8 mouse cellular contexts compared by ENCODE assay signal in the genomic region with DNA sequence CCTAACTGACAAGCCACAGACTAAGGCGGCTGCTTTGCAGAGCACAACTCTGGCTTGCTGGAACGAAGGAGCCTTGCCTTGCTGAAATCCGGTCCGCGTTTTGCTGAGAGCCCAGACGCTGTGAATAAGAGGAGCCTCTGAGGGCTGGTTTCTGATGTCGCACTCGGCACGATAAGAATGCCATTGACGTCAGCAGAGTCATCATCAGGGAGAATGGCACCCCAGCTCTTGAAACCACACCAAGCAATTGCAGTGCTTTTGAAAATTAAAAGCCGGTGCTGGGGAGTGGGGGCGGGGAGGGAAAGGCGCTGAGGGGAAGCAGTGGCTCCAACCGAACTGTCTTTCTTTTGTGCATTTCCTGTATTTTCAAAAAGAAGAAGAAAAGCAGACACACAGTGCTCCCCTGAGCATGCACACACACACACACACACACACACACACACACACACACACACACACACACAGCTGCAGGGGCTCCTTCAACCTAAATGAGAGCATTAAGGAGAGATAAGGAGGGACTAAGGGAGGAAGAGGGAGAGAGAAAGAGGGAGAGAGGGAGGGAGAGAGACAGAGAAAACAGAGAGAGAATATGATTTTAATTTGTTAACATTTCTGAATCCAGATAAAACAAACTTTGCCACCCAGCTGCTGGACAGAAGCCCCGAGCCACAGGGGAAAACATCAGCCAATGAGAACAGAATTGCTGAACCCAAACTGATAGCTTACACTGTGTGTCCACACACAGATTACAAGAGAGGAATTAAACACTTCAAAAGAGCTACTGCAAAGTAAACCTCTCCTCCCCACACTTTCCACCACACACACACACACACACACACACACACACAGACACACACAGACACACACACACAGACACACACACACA.
DNase-seq lines count a peak whose midpoint lies in the region; ATAC-seq and TF ChIP-seq lines count a peak whose summit lies in the region.

No protein-coding gene starts in this region.

- peak overlapping the region; percentile 93 for H3K27ac ChIP-seq in hindbrain, embryonic 10.5 days
- peak overlapping the region; percentile 91 for H3K27ac ChIP-seq in lung, embryonic 15.5 days
- peak overlapping the region; percentile 100 for H3K27ac ChIP-seq in olfactory bulb, adult 2 months (ENCODE audit: insufficient read depth, low read depth, low read length)

- peak overlapping the region; percentile 49 for H3K4me3 ChIP-seq in hindbrain, embryonic 10.5 days
- peak overlapping the region; percentile 34 for H3K4me3 ChIP-seq in lung, embryonic 15.5 days
- H3K4me3 ChIP-seq in olfactory bulb, adult 2 months (ENCODE audit: insufficient read depth, low read depth, low read length): peak overlapping the region; percentile 53

- H3K4me1 ChIP-seq in hindbrain, embryonic 10.5 days (replicated peaks): peaks cover 45% of the 10 kb centered on the region
- H3K4me1 ChIP-seq in lung, embryonic 15.5 days: peaks cover 34% of the 10 kb centered on the region
- H3K4me1 ChIP-seq in olfactory bulb, adult 2 months (ENCODE audit: control insufficient read depth, insufficient read depth, low read length): peaks cover 7% of the 10 kb centered on the region

- 0 out of 2 replicates have a peak, but pooled peaks have one; percentile 17 for TF ChIP-seq POLR2A in olfactory bulb, adult 2 months (IDR thresholded peaks at IDR 0.05; ENCODE audit: insufficient read depth, low read depth, low read length)

- no peaks in the 10 kb centered on the region for H3K36me3 ChIP-seq in hindbrain, embryonic 10.5 days
- H3K36me3 ChIP-seq in lung, embryonic 15.5 days: no peaks in the 10 kb centered on the region

- no peaks in the 10 kb centered on the region for H3K27me3 ChIP-seq in hindbrain, embryonic 10.5 days (ENCODE audit: insufficient read depth, poor library complexity, severe bottlenecking)
- H3K27me3 ChIP-seq in lung, embryonic 15.5 days: no peaks in the 10 kb centered on the region

- H3K4me2 ChIP-seq in lung, embryonic 15.5 days: peak overlapping the region; percentile 53

- WGBS in hindbrain, embryonic 10.5 days: under 1% methylated on average over 15 of the region's 15 CpGs
- 0% methylated on average over 15 of the region's 15 CpGs for WGBS in lung, embryonic 15.5 days
- WGBS in olfactory bulb, adult 2 months: under 1% methylated on average over 15 of the region's 15 CpGs

- H3K9ac ChIP-seq in lung, embryonic 15.5 days: peak overlapping the region; percentile 25

- TF ChIP-seq CTCF in olfactory bulb, adult 2 months (IDR thresholded peaks at IDR 0.05; ENCODE audit: insufficient read depth, low read depth, low read length): no peak

- DNase-seq in Muller cell, postnatal 12 days (ENCODE audit: inconsistent ontology term): peak; percentile 98
- DNase-seq in cerebellum, adult 9-10 months: peak; percentile 95
- DNase-seq in hindbrain, embryonic 10.5 days (ENCODE audit: low spot score): peak; percentile 95
- peak; percentile 89 for DNase-seq in layer of hippocampus, adult 9-10 months (ENCODE audit: low spot score)
- peak; percentile 92 to 97 for DNase-seq in thymus, adult 18-20 months

- ATAC-seq in frontal cortex, adult (ENCODE audit: low TSS enrichment): peak; percentile 97
- ATAC-seq in lung, embryonic 15.5 days (ENCODE audit: borderline replicate concordance, extremely low read depth, low FRiP score, low TSS enrichment): peak; percentile 96

- no peaks in the 10 kb centered on the region for H3K9me3 ChIP-seq in hindbrain, embryonic 10.5 days
- H3K9me3 ChIP-seq in lung, embryonic 15.5 days: no peaks in the 10 kb centered on the region

Comparison
In these comparisons a context has a peak if more than half of its experiments do, and no peak if none do; other contexts are left out.
1. Peak in every context shown above with its lines: DNase-seq, ATAC-seq, H3K4me3 ChIP-seq and H3K27ac ChIP-seq.